Mouse (Mus musculus) C2C12 (cell line): Measurements from ENCODE around the gene Olfr1499.

ENCODE experiments used
- CTCF ChIP-seq: IDR thresholded peaks from one replicate; pipeline ENCODE4 v1.5.1; 2011; ENCODE audit not compliant: control insufficient read depth, insufficient read depth, insufficient read length
- MYOG ChIP-seq: IDR thresholded peaks from one replicate; pipeline ENCODE4 v1.6.1; 2011; ENCODE audit not compliant: control insufficient read depth, insufficient read length; ENCODE audit errors: extremely low read depth

DNA sequence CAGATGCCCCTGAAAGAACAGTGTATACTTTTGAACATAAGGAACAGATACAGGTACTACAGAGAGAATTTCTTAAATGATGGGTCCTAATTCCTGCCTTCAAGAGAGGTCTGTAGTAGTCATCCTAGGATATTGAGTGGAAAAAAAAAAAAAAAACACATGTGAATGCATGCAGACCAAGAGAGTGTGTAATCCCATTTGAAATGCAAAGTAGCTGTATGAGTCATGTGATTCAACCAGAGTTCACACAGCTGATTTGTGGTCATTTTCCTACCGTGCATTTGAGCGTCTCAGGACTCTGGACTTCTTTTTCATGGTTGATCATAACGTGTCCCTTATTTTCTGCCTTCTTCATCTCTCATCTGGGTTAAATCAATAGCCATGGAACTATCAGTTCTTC lies 9.2 kb upstream of the Olfr1499 start:
- TF ChIP-seq CTCF, result no peak
- no peak for TF ChIP-seq MYOG
